Mouse (Mus musculus): ENCODE measurements at regions not wholly inside any gene's neighbourhood (a gene's known extent, or its start where the extent isn't known, plus 50 kb on each side); places are given as distances from the start of the nearest gene placed in this dataset.

DNA sequence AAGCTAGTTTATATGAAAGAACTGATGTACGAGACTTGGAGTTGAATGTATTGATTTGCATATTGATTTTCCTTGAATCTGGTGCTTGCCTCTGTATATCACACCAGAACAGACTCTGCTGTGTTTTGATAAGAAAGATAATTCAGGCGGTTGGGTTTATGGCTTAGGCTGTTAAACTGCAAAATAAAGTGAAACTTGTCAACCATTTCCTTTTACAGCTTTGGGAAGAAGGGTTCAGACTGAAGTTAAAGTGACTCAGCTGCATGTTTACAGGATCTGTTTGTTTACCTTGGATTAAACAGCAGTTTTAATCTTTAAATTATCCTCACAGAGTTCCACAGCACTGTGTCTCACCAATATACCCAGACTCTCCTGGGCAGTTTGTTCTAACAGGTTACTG is 381.3 kb downstream of the Edem1 start:
- no peak overlapping the region for H3K9ac ChIP-seq (ENCODE audit: insufficient read depth, low read depth)
- H3K4me3 ChIP-seq (replicated peaks in 1 of 3; ENCODE audit: low read depth in 2 of 3, low read length in 2 of 3, poor library complexity in 1 of 3), result no peak overlapping the region
- no peak overlapping the region for H3K4me2 ChIP-seq (ENCODE audit: insufficient read depth, low read depth, poor library complexity, severe bottlenecking)
- no peaks in the 10 kb centered on the region for H3K36me3 ChIP-seq (replicated peaks in 1 of 2; ENCODE audit: control insufficient read depth in 1 of 2, insufficient read depth in 1 of 2, low read length in 1 of 2)
- dilution Hi-C loops (cut with MboI; ENCODE audit: extremely low pct_ligation_motif_present, extremely low pct_unique_long_range_greater_than_20kb, low sequenced_read_pairs), result no loop called here
- no peak for TF ChIP-seq TCF12 (IDR thresholded peaks at IDR 0.05; ENCODE audit: low read depth, low read length)
- no peak for TF ChIP-seq JUND (conservative IDR thresholded peaks at IDR 0.05; ENCODE audit: low read depth, low read length)
- TF ChIP-seq MAX (IDR thresholded peaks at IDR 0.05; ENCODE audit: low read length), result no peak
- no peak for TF ChIP-seq POLR2A (IDR thresholded peaks at IDR 0.05; ENCODE audit: low read depth, low read length)
- TF ChIP-seq SIN3A (IDR thresholded peaks at IDR 0.05; ENCODE audit: low read length), result no peak
- H3K79me2 ChIP-seq (replicated peaks; ENCODE audit: control insufficient read depth, extremely low read depth, insufficient read depth, poor library complexity, severe bottlenecking), result no peaks in the 10 kb centered on the region
- in situ Hi-C loops (cut with MboI; ENCODE audit: low pct_ligation_motif_present, low pct_unique_long_range_greater_than_20kb, low sequenced_read_pairs), result no loop called here
- no peak for DNase-seq (ENCODE audit: extremely low read depth)
- H3K27me3 ChIP-seq (replicated peaks), result no peaks in the 10 kb centered on the region
- no peaks in the 10 kb centered on the region for H3K4me1 ChIP-seq (ENCODE audit: control insufficient read depth in 1 of 2, insufficient read depth in 2 of 2)
- no peak overlapping the region for H3K27ac ChIP-seq (ENCODE audit: insufficient read depth, low read depth)
- H3K9me3 ChIP-seq (replicated peaks; ENCODE audit: low read length), result no peaks in the 10 kb centered on the region

DNA sequence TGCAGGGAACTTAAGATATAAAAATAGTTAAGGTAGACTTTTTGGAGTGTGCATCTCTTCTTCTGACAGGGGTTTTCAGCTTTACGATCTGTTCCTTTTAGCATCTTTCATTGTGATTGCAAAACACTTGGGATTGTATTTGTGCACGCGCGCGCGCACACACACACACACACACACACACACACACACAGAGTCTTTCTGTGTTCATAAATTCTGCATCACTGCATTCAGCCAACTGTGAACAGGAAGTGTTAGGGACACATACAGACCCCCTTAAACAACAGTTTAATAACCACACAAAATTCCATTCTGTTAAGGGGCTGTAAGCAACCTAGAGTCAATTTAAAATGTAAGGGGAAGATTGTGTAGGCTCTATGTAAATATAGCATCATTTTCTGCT is 401.9 kb downstream of the Edem1 start:
- no peaks in the 10 kb centered on the region for H3K36me3 ChIP-seq (replicated peaks in 1 of 2; ENCODE audit: control insufficient read depth in 1 of 2, insufficient read depth in 1 of 2, low read length in 1 of 2)
- no peak overlapping the region for H3K4me3 ChIP-seq (replicated peaks in 1 of 3; ENCODE audit: low read depth in 2 of 3, low read length in 2 of 3, poor library complexity in 1 of 3)
- TF ChIP-seq KAT2A (IDR thresholded peaks at IDR 0.05; ENCODE audit: insufficient replicate concordance, low read length) (no peak), RAD21 (IDR thresholded peaks at IDR 0.05; ENCODE audit: low read depth, low read length) (no peak), MAX (IDR thresholded peaks at IDR 0.05; ENCODE audit: low read length) (no peak), BHLHE40 (IDR thresholded peaks at IDR 0.05; ENCODE audit: low read depth, low read length) (no peak), TCF12 (IDR thresholded peaks at IDR 0.05; ENCODE audit: low read depth, low read length) (no peak), NELFE (IDR thresholded peaks at IDR 0.05; ENCODE audit: low read depth, low read length) (no peak), UBTF (IDR thresholded peaks at IDR 0.05; ENCODE audit: low read depth, low read length) (no peak), SIN3A (IDR thresholded peaks at IDR 0.05; ENCODE audit: low read length) (no peak), MEF2A (IDR thresholded peaks at IDR 0.05; ENCODE audit: borderline replicate concordance, low read depth, low read length) (no peak), ZMIZ1 (IDR thresholded peaks at IDR 0.05; ENCODE audit: low read depth, low read length) (no peak), E2F4 (IDR thresholded peaks at IDR 0.05; ENCODE audit: insufficient replicate concordance, low read depth, low read length) (no peak), TBP (conservative IDR thresholded peaks at IDR 0.05; ENCODE audit: low read depth, low read length) (no peak), PAX5 (IDR thresholded peaks at IDR 0.05; ENCODE audit: low read length) (no peak)
- dilution Hi-C loops (cut with MboI; ENCODE audit: extremely low pct_ligation_motif_present, extremely low pct_unique_long_range_greater_than_20kb, low sequenced_read_pairs) (no loop called here), in situ Hi-C loops (cut with MboI; ENCODE audit: low pct_ligation_motif_present, low pct_unique_long_range_greater_than_20kb, low sequenced_read_pairs) (no loop called here)
- no peaks in the 10 kb centered on the region for H3K79me2 ChIP-seq (replicated peaks; ENCODE audit: control insufficient read depth, extremely low read depth, insufficient read depth, poor library complexity, severe bottlenecking)
- no peak overlapping the region for H3K9ac ChIP-seq (ENCODE audit: insufficient read depth, low read depth)
- peaks cover 3% of the 10 kb centered on the region for H3K9me3 ChIP-seq (replicated peaks; ENCODE audit: low read length)
- DNase-seq (ENCODE audit: extremely low read depth), result no peak
- H3K4me1 ChIP-seq (ENCODE audit: control insufficient read depth in 1 of 2, insufficient read depth in 2 of 2), result peaks cover 0 to 6% of the 10 kb centered on the region in 2 experiments; a peak in 1 of 4 replicates
- H3K27ac ChIP-seq (ENCODE audit: insufficient read depth, low read depth), result no peak overlapping the region
- H3K4me2 ChIP-seq (ENCODE audit: insufficient read depth, low read depth, poor library complexity, severe bottlenecking), result no peak overlapping the region
- H3K27me3 ChIP-seq (replicated peaks), result no peaks in the 10 kb centered on the region

GRCm38 (mm10) chr6:109233426-109233825 is 405.0 kb downstream of the Edem1 start:
- no peak for DNase-seq (ENCODE audit: extremely low read depth)
- TF ChIP-seq ZMIZ1 (IDR thresholded peaks at IDR 0.05; ENCODE audit: low read depth, low read length) (no peak), MAFK (IDR thresholded peaks at IDR 0.05; ENCODE audit: insufficient replicate concordance, low read length) (no peak), CHD2 (IDR thresholded peaks at IDR 0.05; ENCODE audit: low read length) (no peak), CTCF (conservative IDR thresholded peaks at IDR 0.05 in 1 of 2, IDR thresholded peaks at IDR 0.05 in 1 of 2; ENCODE audit: low read depth in 2 of 2, low read length in 2 of 2) (no peak), JUN (IDR thresholded peaks at IDR 0.05; ENCODE audit: insufficient read depth, low read depth, low read length) (no peak), USF1 (IDR thresholded peaks at IDR 0.05; ENCODE audit: low read depth, low read length) (no peak), TBP (conservative IDR thresholded peaks at IDR 0.05; ENCODE audit: low read depth, low read length) (no peak), NELFE (IDR thresholded peaks at IDR 0.05; ENCODE audit: low read depth, low read length) (no peak), USF2 (conservative IDR thresholded peaks at IDR 0.05; ENCODE audit: low read depth, low read length) (no peak), MXI1 (IDR thresholded peaks at IDR 0.05; ENCODE audit: low read depth, low read length) (no peak), NRF1 (IDR thresholded peaks at IDR 0.05; ENCODE audit: low read depth, low read length) (no peak), RCOR1 (conservative IDR thresholded peaks at IDR 0.05; ENCODE audit: low read depth, low read length) (no peak), CHD1 (IDR thresholded peaks at IDR 0.05; ENCODE audit: low read depth, low read length) (no peak), EP300 (IDR thresholded peaks at IDR 0.05; ENCODE audit: low read length) (no peak), TCF12 (IDR thresholded peaks at IDR 0.05; ENCODE audit: low read depth, low read length) (no peak), POLR2A (IDR thresholded peaks at IDR 0.05; ENCODE audit: low read depth, low read length) (no peak), MAX (IDR thresholded peaks at IDR 0.05; ENCODE audit: low read length) (no peak), ELF1 (IDR thresholded peaks at IDR 0.05; ENCODE audit: low read depth, low read length) (no peak)
- H3K4me2 ChIP-seq (ENCODE audit: insufficient read depth, low read depth, poor library complexity, severe bottlenecking), result no peak overlapping the region
- in situ Hi-C loops (cut with MboI; ENCODE audit: low pct_ligation_motif_present, low pct_unique_long_range_greater_than_20kb, low sequenced_read_pairs), result no loop called here
- no peak overlapping the region for H3K27ac ChIP-seq (ENCODE audit: insufficient read depth, low read depth)
- no peaks in the 10 kb centered on the region for H3K79me2 ChIP-seq (replicated peaks; ENCODE audit: control insufficient read depth, extremely low read depth, insufficient read depth, poor library complexity, severe bottlenecking)
- no peak overlapping the region for H3K9ac ChIP-seq (ENCODE audit: insufficient read depth, low read depth)
- no peaks in the 10 kb centered on the region for H3K36me3 ChIP-seq (replicated peaks in 1 of 2; ENCODE audit: control insufficient read depth in 1 of 2, insufficient read depth in 1 of 2, low read length in 1 of 2)
- no peaks in the 10 kb centered on the region for H3K9me3 ChIP-seq (replicated peaks; ENCODE audit: low read length)
- dilution Hi-C loops (cut with MboI; ENCODE audit: extremely low pct_ligation_motif_present, extremely low pct_unique_long_range_greater_than_20kb, low sequenced_read_pairs), result no loop called here
- peaks cover 0 to 6% of the 10 kb centered on the region in 2 experiments; a peak in 1 of 4 replicates for H3K4me1 ChIP-seq (ENCODE audit: control insufficient read depth in 1 of 2, insufficient read depth in 2 of 2)
- no peaks in the 10 kb centered on the region for H3K27me3 ChIP-seq (replicated peaks)
- H3K4me3 ChIP-seq (replicated peaks in 1 of 3; ENCODE audit: low read depth in 2 of 3, low read length in 2 of 3, poor library complexity in 1 of 3), result no peak overlapping the region
